Mouse (Mus musculus) hindbrain, embryonic 15.5 days (tissue): ENCODE data around the gene Hnrnph3. TPM values are rescaled to one million over a fixed set of nuclear protein-coding genes. Genes with fewer than 3 reads are reported as not detected.

Experiments used
- ATAC-seq: fragments of 200-750 bp; cut with Nextera tagmentation; 2 replicates; pipeline ENCODE4 v1.8.0; 2017; ENCODE audit warnings: low read depth, moderate number of reproducible peaks, moderate TSS enrichment; ENCODE audit not compliant: low FRiP score
- H3K27ac ChIP-seq: fragments of 300-500 bp; sonication (generic); replicated peaks from 2 replicates; pipeline ENCODE4 v1.5.1; 2015; ENCODE audit warnings: mild to moderate bottlenecking, inconsistent platforms
- H3K27me3 ChIP-seq: fragments of 300-500 bp; sonication (generic); 2 replicates; pipeline ENCODE4 v1.6.1; 2015; ENCODE audit warnings: control low read depth, inconsistent platforms
- H3K36me3 ChIP-seq: fragments of 300-500 bp; sonication (generic); 2 replicates; pipeline ENCODE4 v1.6.1; 2015; ENCODE audit warnings: control low read depth, inconsistent platforms
- H3K4me1 ChIP-seq: fragments of 300-500 bp; sonication (generic); replicated peaks from 2 replicates; pipeline ENCODE4 v1.6.1; 2015; ENCODE audit warnings: control low read depth, inconsistent platforms
- H3K4me2 ChIP-seq: fragments of 300-500 bp; sonication (generic); 2 replicates; pipeline ENCODE4 v1.6.1; 2015; ENCODE audit warnings: moderate library complexity, mild to moderate bottlenecking, inconsistent platforms
- H3K4me3 ChIP-seq: fragments of 300-500 bp; sonication (generic); 2 replicates; pipeline ENCODE4 v1.5.1; 2015; ENCODE audit warnings: mild to moderate bottlenecking, inconsistent platforms
- H3K9ac ChIP-seq: fragments of 300-500 bp; sonication (generic); 2 replicates; pipeline ENCODE4 v1.6.1; 2015; ENCODE audit warnings: inconsistent platforms
- H3K9me3 ChIP-seq: fragments of 300-500 bp; sonication (generic); 2 replicates; pipeline ENCODE4 v1.6.1; 2016; ENCODE audit warnings: control low read depth, inconsistent platforms
- WGBS: fragments of 180-500 bp; shearing (Covaris S2); methylation state at CpG from one replicate; pipeline ENCODE4 v1.1.7; 2015; 5-methylcytosine and 5-hydroxymethylcytosine counted together
- polyA plus RNA-seq: library from polyadenylated mRNA; unstranded; fragments of >200 nt; fragmentation: Nextera tagmentation; extraction: Ambion mirVana; gene quantifications from 2 replicates; pipeline ENCODE4 v1.2.1, GENCODE M21; 2015

The Hnrnph3 gene
- polyA plus RNA-seq, 1 experiment from 2014 or later, result 141 TPM

DNA sequence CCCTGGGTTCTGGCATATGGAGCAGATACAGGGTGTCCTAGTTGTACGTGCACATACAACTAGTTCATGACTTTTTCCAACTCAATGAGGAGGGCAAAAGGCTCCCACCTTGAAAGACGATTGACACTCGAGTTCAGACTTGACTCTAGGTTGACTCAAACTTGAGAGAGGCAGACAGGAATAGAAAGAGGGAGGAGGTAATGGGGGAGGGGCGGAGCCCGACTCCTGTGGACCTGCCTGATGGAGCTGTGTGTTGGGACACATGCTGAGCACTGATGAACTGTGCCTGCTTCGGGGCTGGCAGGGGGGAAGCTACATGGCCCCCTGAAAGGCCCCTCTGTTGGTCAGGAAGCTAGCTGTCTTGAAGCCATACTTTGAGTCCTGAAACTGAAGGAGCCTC lies 29.0 kb upstream of the Hnrnph3 start:
- no peak for ATAC-seq
- WGBS, result 56% methylated on average over 6 of the region's 6 CpGs
- no peak overlapping the region for H3K4me3 ChIP-seq
- H3K9ac ChIP-seq, result no peak overlapping the region
- no peaks in the 10 kb centered on the region for H3K36me3 ChIP-seq
- no peaks in the 10 kb centered on the region for H3K9me3 ChIP-seq
- no peak overlapping the region for H3K4me2 ChIP-seq
- H3K27ac ChIP-seq, result no peak overlapping the region
- no peaks in the 10 kb centered on the region for H3K4me1 ChIP-seq
- H3K27me3 ChIP-seq, result no peaks in the 10 kb centered on the region

DNA sequence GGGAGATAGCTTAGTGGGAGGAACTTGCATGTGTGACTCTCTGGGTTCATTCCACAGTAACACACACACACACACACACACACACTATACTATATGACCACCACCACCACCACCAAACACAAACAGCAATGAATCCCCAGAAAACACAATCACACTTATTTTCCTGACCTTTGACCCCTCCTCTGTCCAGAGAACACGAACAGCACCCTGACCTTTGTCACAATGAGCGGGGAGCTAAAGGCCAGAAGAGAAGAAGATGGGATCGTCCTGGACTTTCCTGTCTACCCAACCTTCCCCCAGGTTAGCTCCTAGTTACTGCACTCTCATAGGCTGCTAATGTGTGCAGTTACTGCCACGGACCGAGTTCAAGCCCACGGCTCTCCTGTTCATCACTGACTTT lies 28.0 kb upstream of the Hnrnph3 start:
- no peak for ATAC-seq
- Histone ChIP-seq H3K4me1 (no peaks in the 10 kb centered on the region), H3K27ac (no peak overlapping the region), H3K4me3 (no peak overlapping the region), H3K9ac (no peak overlapping the region), H3K9me3 (no peaks in the 10 kb centered on the region), H3K4me2 (no peak overlapping the region), H3K36me3 (no peaks in the 10 kb centered on the region), H3K27me3 (no peaks in the 10 kb centered on the region)
- 87% methylated on average over 6 of the region's 6 CpGs for WGBS

- Histone ChIP-seq H3K27ac (no peak overlapping the region), H3K4me1 (no peaks in the 10 kb centered on the region), H3K4me3 (no peak overlapping the region), H3K9ac (no peak overlapping the region), H3K27me3 (no peaks in the 10 kb centered on the region), H3K4me2 (no peak overlapping the region), H3K9me3 (no peaks in the 10 kb centered on the region), H3K36me3 (no peaks in the 10 kb centered on the region)
- WGBS, result 74% methylated on average over 7 of the region's 7 CpGs
- no peak for ATAC-seq
Observed at GRCm38 (mm10) chr10:63051267-63051666, 27.2 kb upstream of the Hnrnph3 start.

DNA sequence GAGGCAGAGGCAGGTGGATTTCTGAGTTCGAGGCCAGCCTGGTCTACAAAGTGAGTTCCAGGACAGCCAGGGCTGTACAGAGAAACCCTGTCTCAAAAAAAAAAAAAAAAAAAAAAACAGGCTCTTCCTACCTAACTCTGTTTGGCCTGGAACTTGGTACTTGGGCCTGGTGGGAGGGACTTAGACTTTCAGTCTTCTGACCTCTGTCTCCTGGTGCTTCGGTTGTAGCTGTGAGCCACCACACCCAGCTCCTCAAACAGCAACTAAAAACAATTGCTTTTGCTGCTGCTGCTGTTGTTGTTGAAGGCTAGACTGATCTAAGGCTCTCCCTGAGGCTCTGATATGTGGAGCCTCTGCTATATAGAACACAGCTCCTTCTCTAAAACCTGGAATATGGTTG lies 25.1 kb upstream of the Hnrnph3 start:
- no peaks in the 10 kb centered on the region for H3K9me3 ChIP-seq
- no peaks in the 10 kb centered on the region for H3K4me1 ChIP-seq
- H3K27me3 ChIP-seq, result no peaks in the 10 kb centered on the region
- H3K4me2 ChIP-seq, result no peak overlapping the region
- no peak for ATAC-seq
- WGBS, result 86% methylated on average over 2 of the region's 2 CpGs
- H3K4me3 ChIP-seq, result no peak overlapping the region
- H3K27ac ChIP-seq, result no peak overlapping the region
- no peak overlapping the region for H3K9ac ChIP-seq
- no peaks in the 10 kb centered on the region for H3K36me3 ChIP-seq

- Histone ChIP-seq H3K4me3 (no peak overlapping the region), H3K27ac (no peak overlapping the region), H3K9me3 (no peaks in the 10 kb centered on the region), H3K4me1 (no peaks in the 10 kb centered on the region), H3K27me3 (no peaks in the 10 kb centered on the region), H3K36me3 (no peaks in the 10 kb centered on the region), H3K4me2 (no peak overlapping the region), H3K9ac (no peak overlapping the region)
- 91% methylated on average over 8 of the region's 8 CpGs for WGBS
- ATAC-seq, result no peak
Observed at GRCm38 (mm10) chr10:63047751-63048150, 23.7 kb upstream of the Hnrnph3 start.

- Histone ChIP-seq H3K9ac (no peak overlapping the region), H3K4me2 (no peak overlapping the region), H3K4me1 (no peaks in the 10 kb centered on the region), H3K36me3 (no peaks in the 10 kb centered on the region), H3K27me3 (no peaks in the 10 kb centered on the region), H3K27ac (no peak overlapping the region), H3K9me3 (no peaks in the 10 kb centered on the region), H3K4me3 (no peak overlapping the region)
- no peak; the same call in 1 of the 2 replicates for ATAC-seq
- WGBS, result 65% methylated on average over 3 of the region's 3 CpGs
Observed at GRCm38 (mm10) chr10:63043154-63043553, 19.1 kb upstream of the Hnrnph3 start.

- H3K9me3 ChIP-seq, result no peaks in the 10 kb centered on the region
Observed at GRCm38 (mm10) chr10:63039867-63040628, 16.0 kb upstream of the Hnrnph3 start.

DNA sequence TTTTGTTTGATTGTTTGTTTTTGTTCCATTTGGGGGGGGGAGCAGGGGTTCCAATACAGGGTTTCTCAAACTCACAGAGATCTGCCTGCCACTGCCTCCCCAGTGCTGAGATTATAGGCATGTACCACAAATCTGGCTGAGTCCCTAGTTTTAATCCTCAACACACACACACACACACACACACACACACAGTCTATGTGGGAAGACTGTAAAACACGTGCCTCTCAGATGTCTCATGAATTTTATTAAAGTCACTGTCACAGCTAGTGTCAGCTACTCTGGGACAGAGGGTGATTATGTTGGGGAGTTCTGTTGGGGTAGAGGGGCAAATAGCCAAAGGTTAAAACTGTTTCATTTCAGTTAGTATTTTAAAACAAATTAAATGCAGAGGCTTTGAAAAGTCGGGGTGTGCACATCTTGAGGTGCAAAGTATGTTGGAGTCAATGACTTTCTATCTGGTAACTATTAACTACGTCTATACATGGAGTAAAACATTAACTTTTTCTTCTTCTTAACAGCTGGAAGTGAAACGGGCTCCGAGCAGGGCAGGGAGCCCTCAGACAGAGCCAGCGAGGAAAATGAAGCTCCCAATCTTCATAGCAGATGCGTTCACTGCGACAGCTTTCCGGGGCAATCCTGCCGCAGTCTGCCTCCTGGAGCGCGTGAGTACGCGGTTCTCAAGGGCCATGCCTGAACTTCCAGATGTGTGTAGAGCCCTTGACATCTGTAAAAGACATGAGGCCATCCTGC lies 14.7 kb upstream of the Hnrnph3 start:
- no peak overlapping the region for H3K4me2 ChIP-seq
- WGBS, result 63% methylated on average over 14 of the region's 14 CpGs
- H3K36me3 ChIP-seq, result no peaks in the 10 kb centered on the region
- no peak overlapping the region for H3K9ac ChIP-seq
- H3K4me3 ChIP-seq, result no peak overlapping the region
- no peaks in the 10 kb centered on the region for H3K27me3 ChIP-seq
- H3K4me1 ChIP-seq, result no peaks in the 10 kb centered on the region
- H3K27ac ChIP-seq, result no peak overlapping the region
- no peak for ATAC-seq
- H3K9me3 ChIP-seq, result no peaks in the 10 kb centered on the region

More at GRCm38 (mm10) chr10:63039867-63040628, 16.0 kb upstream of the Hnrnph3 start:
- H3K27me3 ChIP-seq, result no peaks in the 10 kb centered on the region
- no peak overlapping the region for H3K4me2 ChIP-seq
- no peak overlapping the region for H3K9ac ChIP-seq
- ATAC-seq, result no peak
- H3K4me3 ChIP-seq, result no peak overlapping the region
- H3K4me1 ChIP-seq, result no peaks in the 10 kb centered on the region
- H3K27ac ChIP-seq, result no peak overlapping the region
- 85% methylated on average over 5 of the region's 5 CpGs for WGBS
- no peaks in the 10 kb centered on the region for H3K36me3 ChIP-seq

GRCm38 (mm10) chr10:63032956-63033355 lies 8.9 kb upstream of the Hnrnph3 start:
- 58% methylated on average over 3 of the region's 3 CpGs for WGBS

GRCm38 (mm10) chr10:63032267-63032666 lies 8.2 kb upstream of the Hnrnph3 start:
- peaks cover 11% of the 10 kb centered on the region for H3K4me1 ChIP-seq
- H3K36me3 ChIP-seq, result no peaks in the 10 kb centered on the region
- no peak for ATAC-seq
- H3K27me3 ChIP-seq, result no peaks in the 10 kb centered on the region
- H3K4me3 ChIP-seq, result no peak overlapping the region
- H3K4me2 ChIP-seq, result no peak overlapping the region
- no peaks in the 10 kb centered on the region for H3K9me3 ChIP-seq
- 87% methylated on average over 3 of the region's 3 CpGs for WGBS
- no peak overlapping the region for H3K9ac ChIP-seq
- H3K27ac ChIP-seq, result no peak overlapping the region

More at GRCm38 (mm10) chr10:63032956-63033355, 8.9 kb upstream of the Hnrnph3 start:
- H3K4me1 ChIP-seq, result 0 out of 2 replicates have a peak, but pooled peaks cover 7% of the 10 kb centered on the region
- no peak overlapping the region for H3K4me2 ChIP-seq
- no peak for ATAC-seq
- H3K4me3 ChIP-seq, result no peak overlapping the region
- H3K9me3 ChIP-seq, result no peaks in the 10 kb centered on the region
- H3K9ac ChIP-seq, result no peak overlapping the region
- H3K27me3 ChIP-seq, result no peaks in the 10 kb centered on the region
- no peaks in the 10 kb centered on the region for H3K36me3 ChIP-seq
- no peak overlapping the region for H3K27ac ChIP-seq

GRCm38 (mm10) chr10:63028396-63028795 lies 4.4 kb upstream of the Hnrnph3 start:
- H3K4me3 ChIP-seq, result no peak overlapping the region
- no peak overlapping the region for H3K27ac ChIP-seq
- no peaks in the 10 kb centered on the region for H3K36me3 ChIP-seq
- no peaks in the 10 kb centered on the region for H3K9me3 ChIP-seq
- H3K4me2 ChIP-seq, result no peak overlapping the region
- H3K27me3 ChIP-seq, result no peaks in the 10 kb centered on the region
- no peak for ATAC-seq
- H3K9ac ChIP-seq, result no peak overlapping the region
- WGBS, result 41% methylated on average over 4 of the region's 4 CpGs
- H3K4me1 ChIP-seq, result peaks cover 34% of the 10 kb centered on the region

- 81% methylated on average over 10 of the region's 10 CpGs for WGBS
Observed at GRCm38 (mm10) chr10:63027376-63028161, 3.6 kb upstream of the Hnrnph3 start.

More at GRCm38 (mm10) chr10:63027376-63028161, 3.6 kb upstream of the Hnrnph3 start:
- Histone ChIP-seq H3K4me1 (peaks cover 34% of the 10 kb centered on the region), H3K4me2 (no peak overlapping the region), H3K36me3 (no peaks in the 10 kb centered on the region), H3K4me3 (no peak overlapping the region), H3K27me3 (no peaks in the 10 kb centered on the region), H3K9ac (no peak overlapping the region), H3K27ac (peak overlapping the region; percentile 99), H3K9me3 (no peaks in the 10 kb centered on the region)
- no peak for ATAC-seq
